Mouse (Mus musculus): ENCODE data around the gene Elovl1.

DNA sequence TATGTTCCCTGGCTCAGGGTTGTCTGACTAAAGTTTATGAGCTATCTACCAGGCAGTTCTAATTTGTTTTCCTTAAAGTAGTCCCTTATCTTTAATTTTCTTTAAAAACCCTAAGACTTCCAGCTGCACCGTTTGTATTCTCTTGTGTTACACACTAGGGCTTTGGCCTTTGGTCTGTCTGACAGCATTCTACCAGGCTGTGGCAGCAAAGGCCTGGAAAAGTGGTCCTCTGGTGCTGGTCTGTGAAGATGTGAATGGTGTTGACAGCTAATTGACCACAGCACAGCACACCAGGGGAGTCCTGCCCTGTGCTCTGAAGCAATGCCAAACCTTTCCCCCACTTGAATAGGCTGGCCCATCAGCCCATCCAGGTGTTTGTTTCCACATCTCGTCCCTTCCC lies 12.1 kb upstream of the Elovl1 start:
- TF ChIP-seq POLR2A (IDR thresholded peaks at IDR 0.05; ENCODE audit: insufficient read depth, low read depth, low read length) (no peak), CTCF (IDR thresholded peaks at IDR 0.05) (peak; percentile 28)
